Mouse (Mus musculus) intestine, embryonic 14.5 days (tissue): ENCODE data around the gene Cklf. TPM values are rescaled to one million over a fixed set of nuclear protein-coding genes. Genes with fewer than 3 reads are reported as not detected.
"Not testable (repeated sequence)": the region's sequence is repeated elsewhere in the genome, so short reads cannot be mapped to it uniquely, and the experiment has no call there.

Source experiments
- ATAC-seq: fragments of 200-750 bp; cut with Nextera tagmentation; replicated peaks from 2 replicates; pipeline ENCODE4 v1.8.0; 2017; ENCODE audit warnings: low read depth, moderate number of reproducible peaks, moderate TSS enrichment, moderate library complexity; ENCODE audit not compliant: low FRiP score, low TSS enrichment
- DNase-seq: peaks from one replicate; pipeline ENCODE4 v3.0.0-alpha.2; 2018; ENCODE audit warnings: low spot score
- H3K27ac ChIP-seq: fragments of 300-500 bp; sonication (generic); 2 replicates; pipeline ENCODE4 v1.5.1; 2014; ENCODE audit warnings: low read depth, mild to moderate bottlenecking, control low read depth
- H3K27me3 ChIP-seq: fragments of 300-500 bp; sonication (generic); replicated peaks from 2 replicates; pipeline ENCODE4 v1.6.1; 2014; ENCODE audit warnings: low read length, control low read depth; ENCODE audit not compliant: control insufficient read depth, insufficient read depth
- H3K36me3 ChIP-seq: fragments of 300-500 bp; sonication (generic); 2 replicates; pipeline ENCODE4 v1.6.1; 2014; ENCODE audit warnings: low read length, control low read depth; ENCODE audit not compliant: control insufficient read depth, insufficient read depth
- H3K4me1 ChIP-seq: fragments of 300-500 bp; sonication (generic); replicated peaks from 2 replicates; pipeline ENCODE4 v1.6.1; 2014; ENCODE audit warnings: low read length, control low read depth, mixed read lengths; ENCODE audit not compliant: control insufficient read depth, insufficient read depth
- H3K4me2 ChIP-seq: fragments of 300-500 bp; sonication (generic); 2 replicates; pipeline ENCODE4 v1.6.1; 2014; ENCODE audit warnings: low read length
- H3K4me3 ChIP-seq: fragments of 300-500 bp; sonication (generic); 2 replicates; pipeline ENCODE4 v1.5.1; 2014; ENCODE audit warnings: low read depth, low read length, control low read depth, mixed read lengths
- H3K9ac ChIP-seq: fragments of 300-500 bp; sonication (generic); 2 replicates; pipeline ENCODE4 v1.6.1; 2014; ENCODE audit warnings: mild to moderate bottlenecking, low read length
- H3K9me3 ChIP-seq: fragments of 300-500 bp; sonication (generic); 2 replicates; pipeline ENCODE4 v1.6.1; 2016; ENCODE audit warnings: low read length, control low read depth; ENCODE audit not compliant: control insufficient read depth
- WGBS: fragments of 180-500 bp; shearing (Covaris S2); extraction: QIAGEN DNeasy Blood & Tissue Kit; methylation state at CpG from one replicate; pipeline ENCODE4 v1.1.7; 2014; 5-methylcytosine and 5-hydroxymethylcytosine counted together
- polyA plus RNA-seq: library from polyadenylated mRNA; unstranded; fragments of >200 nt; fragmentation: Nextera tagmentation; extraction: Ambion mirVana; gene quantifications from 2 replicates; pipeline ENCODE4 v1.2.1, GENCODE M21; 2014

Cklf gene
- polyA plus RNA-seq, 1 experiment from 2014 or later, result 48.6 TPM

- Histone ChIP-seq H3K4me3 (no peak overlapping the region), H3K9me3 (no peaks in the 10 kb centered on the region), H3K4me2 (no peak overlapping the region), H3K4me1 (no peaks in the 10 kb centered on the region), H3K36me3 (peaks cover 5% of the 10 kb centered on the region; the same call in 1 of the 2 replicates), H3K9ac (no peak overlapping the region), H3K27ac (no peak overlapping the region), H3K27me3 (no peaks in the 10 kb centered on the region)
- DNase-seq (no peak), ATAC-seq (no peak)
- WGBS, result 86% methylated on average over 6 of the region's 6 CpGs
Observed at GRCm38 (mm10) chr8:104268937-104269440, 18.3 kb downstream of the Cklf start.

GRCm38 (mm10) chr8:104293081-104293480 is 42.4 kb downstream of the Cklf start, which contains the start of gene Cmtm2a:
Gene Cmtm2a (minus strand): TSS chr8:104293181.
- not testable (repeated sequence) for H3K27ac ChIP-seq, ATAC-seq, H3K4me2 ChIP-seq, H3K4me3 ChIP-seq, H3K9me3 ChIP-seq, H3K9ac ChIP-seq, H3K27me3 ChIP-seq, H3K4me1 ChIP-seq, DNase-seq, H3K36me3 ChIP-seq
- 87% methylated on average over 11 of the region's 12 CpGs for WGBS

- Histone ChIP-seq H3K36me3 (no peaks in the 10 kb centered on the region), H3K4me3 (no peak overlapping the region), H3K27me3 (no peaks in the 10 kb centered on the region), H3K9me3 (no peaks in the 10 kb centered on the region), H3K4me2 (no peak overlapping the region), H3K27ac (no peak overlapping the region), H3K9ac (no peak overlapping the region), H3K4me1 (no peaks in the 10 kb centered on the region)
- DNase-seq, result no peak
- WGBS, result 94% methylated on average over 1 of the region's 1 CpGs
- ATAC-seq, result no peak
Observed at GRCm38 (mm10) chr8:104294396-104294795, 43.7 kb downstream of the Cklf start.

- H3K9me3 ChIP-seq, H3K27me3 ChIP-seq, DNase-seq, H3K9ac ChIP-seq, H3K27ac ChIP-seq, H3K4me1 ChIP-seq, ATAC-seq, H3K4me3 ChIP-seq, H3K4me2 ChIP-seq, H3K36me3 ChIP-seq: not testable (repeated sequence)
- WGBS, result 25% methylated on average over 3 of the region's 3 CpGs
Observed at GRCm38 (mm10) chr8:104301577-104301976, 50.9 kb downstream of the Cklf start.

GRCm38 (mm10) chr8:104302536-104302935 is 51.9 kb downstream of the Cklf start:
- not testable (repeated sequence) for ATAC-seq, DNase-seq, H3K9me3 ChIP-seq, H3K4me2 ChIP-seq, H3K36me3 ChIP-seq, H3K4me1 ChIP-seq, H3K4me3 ChIP-seq, H3K9ac ChIP-seq, H3K27ac ChIP-seq, H3K27me3 ChIP-seq
- 91% methylated on average over 4 of the region's 4 CpGs for WGBS

- no peak for ATAC-seq
- H3K9ac ChIP-seq, result no peak overlapping the region
- no peak overlapping the region for H3K4me2 ChIP-seq
- no peaks in the 10 kb centered on the region for H3K27me3 ChIP-seq
- no peaks in the 10 kb centered on the region for H3K4me1 ChIP-seq
- H3K36me3 ChIP-seq, result no peaks in the 10 kb centered on the region
- H3K27ac ChIP-seq, result no peak overlapping the region
- no peaks in the 10 kb centered on the region for H3K9me3 ChIP-seq
- WGBS, result 88% methylated on average over 11 of the region's 11 CpGs
- no peak for DNase-seq
- H3K4me3 ChIP-seq, result no peak overlapping the region
Observed at GRCm38 (mm10) chr8:104304962-104305361, 54.3 kb downstream of the Cklf start.

GRCm38 (mm10) chr8:104308341-104308740 is 57.7 kb downstream of the Cklf start:
- not testable (repeated sequence) for H3K27ac ChIP-seq, ATAC-seq, H3K27me3 ChIP-seq, DNase-seq, H3K36me3 ChIP-seq, H3K9ac ChIP-seq, H3K4me1 ChIP-seq, H3K4me3 ChIP-seq, H3K9me3 ChIP-seq, H3K4me2 ChIP-seq
- 39% methylated on average over 6 of the region's 6 CpGs for WGBS

GRCm38 (mm10) chr8:104309441-104310155 is 58.9 kb downstream of the Cklf start, which contains the start of the genes Gm45711 and Cmtm1:
Gene Gm45711 (minus strand): TSS chr8:104310081.
Gene Cmtm1 (minus strand): TSS chr8:104310145.
- 85% methylated on average over 34 of the region's 36 CpGs for WGBS
- DNase-seq, H3K4me3 ChIP-seq, H3K27ac ChIP-seq, H3K36me3 ChIP-seq, H3K9me3 ChIP-seq, ATAC-seq, H3K4me2 ChIP-seq, H3K4me1 ChIP-seq, H3K9ac ChIP-seq, H3K27me3 ChIP-seq: not testable (repeated sequence)

- not testable (repeated sequence) for DNase-seq, H3K36me3 ChIP-seq, H3K9ac ChIP-seq, H3K4me2 ChIP-seq, H3K27ac ChIP-seq, H3K9me3 ChIP-seq, H3K4me3 ChIP-seq, H3K27me3 ChIP-seq, ATAC-seq, H3K4me1 ChIP-seq
- 88% methylated on average over 3 of the region's 3 CpGs for WGBS
Observed at GRCm38 (mm10) chr8:104312023-104312422, 61.4 kb downstream of the Cklf start.
